Mouse (Mus musculus): ENCODE measurements around the gene Adam10.

- TF ChIP-seq EP300 (IDR thresholded peaks at IDR 0.05): no peak
- TF ChIP-seq CTCF (IDR thresholded peaks at IDR 0.05): no peak
These were observed 124.0 kb downstream of the Adam10 start for GRCm38 (mm10) chr9:70802816-70803215.
